Mouse (Mus musculus) spleen, adult 2 months (tissue): ENCODE measurements around the gene Car8. TPM values are rescaled to one million over a fixed set of nuclear protein-coding genes. Genes with fewer than 3 reads are reported as not detected.

Source experiments
- DNase-seq, 2 experiments: peaks; one replicate each; pipeline versions ENCODE4 v3.0.0 to v3.0.0-alpha.2; 2012 to 2021; ENCODE audit warnings: low spot score in 2 of 2, low read depth in 1 of 2
- H3K27ac ChIP-seq: fragments of 200-500 bp; 2 replicates; pipeline ENCODE4 v1.5.1; 2012; ENCODE audit warnings: low read length, inconsistent platforms; ENCODE audit not compliant: insufficient read depth
- H3K27me3 ChIP-seq: fragments of 200-500 bp; 2 replicates; pipeline ENCODE4 v1.6.1; 2012; ENCODE audit warnings: mild to moderate bottlenecking, moderate library complexity, low read length, inconsistent platforms; ENCODE audit not compliant: control insufficient read depth, insufficient read depth
- H3K36me3 ChIP-seq: fragments of 200-500 bp; 2 replicates; pipeline ENCODE4 v1.6.1; 2012; ENCODE audit warnings: mild to moderate bottlenecking, low read length, inconsistent platforms; ENCODE audit not compliant: control insufficient read depth, insufficient read depth
- H3K4me1 ChIP-seq: fragments of 200-500 bp; 2 replicates; pipeline ENCODE4 v1.6.1; 2011; ENCODE audit warnings: inconsistent platforms; ENCODE audit not compliant: control insufficient read depth, insufficient read depth, insufficient read length
- H3K4me3 ChIP-seq: fragments of 200-500 bp; 2 replicates; pipeline ENCODE4 v1.5.1; 2011; ENCODE audit warnings: mild to moderate bottlenecking, inconsistent platforms; ENCODE audit not compliant: insufficient read depth, insufficient read length; ENCODE audit errors: extremely low read depth
- CTCF ChIP-seq: fragments of 200-500 bp; IDR thresholded peaks from 2 replicates; pipeline ENCODE4 v1.5.1; 2011; ENCODE audit warnings: mild to moderate bottlenecking, inconsistent platforms; ENCODE audit not compliant: insufficient read depth, insufficient read length, insufficient replicate concordance; ENCODE audit errors: extremely low read depth
- POLR2A ChIP-seq: fragments of 200-500 bp; IDR thresholded peaks from 2 replicates; pipeline ENCODE4 v1.6.1; 2011; ENCODE audit warnings: low read depth, low read length, inconsistent platforms
- WGBS: fragments of 180-500 bp; shearing (Covaris S2); methylation state at CpG from one replicate; pipeline ENCODE4 v1.1.7; 2018; 5-methylcytosine and 5-hydroxymethylcytosine counted together
- polyA plus RNA-seq: library from polyadenylated mRNA; depleted of rRNA; stranded (reverse); fragments of >200 nt; gene quantifications from 2 replicates; pipeline ENCODE4 v1.2.3, GENCODE M21; 2012; rRNA removed

The Car8 gene
- polyA plus RNA-seq, result 0.01 TPM in 1 of 2 replicates, not detected in the other

GRCm38 (mm10) chr4:8238560-8239305 is at the start of gene Car8:
Gene Car8 (minus strand): TSS chr4:8239041.
- WGBS, result 3% methylated on average over 29 of the region's 49 CpGs
- Histone ChIP-seq H3K27me3 (peaks cover 3% of the 10 kb centered on the region; the same call in 1 of the 2 replicates), H3K4me3 (peak within 1 kb of the TSS; percentile 49; the same call in 1 of the 2 replicates), H3K27ac (no peak within 1 kb of the TSS), H3K4me1 (peaks cover 5% of the 10 kb centered on the region; the same call in 1 of the 2 replicates), H3K36me3 (no peaks in the 10 kb centered on the region)
- no peak for DNase-seq
- TF ChIP-seq POLR2A (no peak), CTCF (no peak)

- no peaks in the 10 kb centered on the region for H3K27me3 ChIP-seq
- no peak overlapping the region for H3K27ac ChIP-seq
- H3K4me1 ChIP-seq, result no peaks in the 10 kb centered on the region
- no peak for TF ChIP-seq CTCF
- no peak for TF ChIP-seq POLR2A
- no peaks in the 10 kb centered on the region for H3K36me3 ChIP-seq
- no peak overlapping the region for H3K4me3 ChIP-seq
- DNase-seq, result no peak
- WGBS, result 9% methylated on average over 1 of the region's 1 CpGs
Observed at GRCm38 (mm10) chr4:8284934-8285333, 46.1 kb upstream of the Car8 start.

DNA sequence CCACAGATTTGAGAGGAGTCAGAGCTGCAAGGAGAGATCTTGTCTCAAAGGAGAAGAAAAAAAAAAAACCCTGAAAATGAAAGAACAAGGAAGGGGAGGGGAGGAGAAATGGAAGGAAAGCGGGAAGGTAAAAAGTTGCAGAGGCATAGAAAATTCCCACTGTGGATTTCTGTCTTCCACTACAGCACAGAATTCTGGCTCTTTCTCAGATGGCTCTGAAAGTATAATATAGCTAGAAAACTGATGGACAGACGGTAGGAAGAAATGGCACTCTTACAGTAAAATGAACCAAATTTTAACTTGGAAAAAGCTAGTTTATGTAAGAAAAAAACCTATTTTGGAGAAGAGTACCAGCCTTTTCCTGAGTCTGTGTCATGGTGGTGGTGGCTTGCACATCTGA is 39.3 kb upstream of the Car8 start:
- no peaks in the 10 kb centered on the region for H3K27me3 ChIP-seq
- DNase-seq, result no peak
- H3K4me3 ChIP-seq, result no peak overlapping the region
- H3K36me3 ChIP-seq, result no peaks in the 10 kb centered on the region
- H3K27ac ChIP-seq, result no peak overlapping the region
- H3K4me1 ChIP-seq, result no peaks in the 10 kb centered on the region
- WGBS, result 91% methylated on average over 2 of the region's 2 CpGs
- TF ChIP-seq POLR2A (no peak), CTCF (no peak)

- DNase-seq, result no peak
- Histone ChIP-seq H3K4me3 (no peak overlapping the region), H3K4me1 (no peaks in the 10 kb centered on the region), H3K36me3 (no peaks in the 10 kb centered on the region), H3K27me3 (no peaks in the 10 kb centered on the region), H3K27ac (no peak overlapping the region)
- WGBS, result 90% methylated on average over 3 of the region's 3 CpGs
- no peak for TF ChIP-seq POLR2A
- TF ChIP-seq CTCF, result no peak
Observed at GRCm38 (mm10) chr4:8249805-8250204, 11.0 kb upstream of the Car8 start.

- Histone ChIP-seq H3K4me1 (no peaks in the 10 kb centered on the region), H3K27ac (no peak overlapping the region), H3K36me3 (no peaks in the 10 kb centered on the region), H3K27me3 (no peaks in the 10 kb centered on the region), H3K4me3 (no peak overlapping the region)
- 72% methylated on average over 1 of the region's 1 CpGs for WGBS
- TF ChIP-seq CTCF (no peak), POLR2A (no peak)
- no peak for DNase-seq
Observed at GRCm38 (mm10) chr4:8245495-8246063, 6.7 kb upstream of the Car8 start.

- Histone ChIP-seq H3K27me3 (no peaks in the 10 kb centered on the region), H3K27ac (no peak overlapping the region), H3K4me3 (no peak overlapping the region), H3K36me3 (no peaks in the 10 kb centered on the region), H3K4me1 (no peaks in the 10 kb centered on the region)
- WGBS, result 96% methylated on average over 3 of the region's 3 CpGs
- no peak for DNase-seq
- TF ChIP-seq CTCF (no peak), POLR2A (no peak)
Observed at GRCm38 (mm10) chr4:8245062-8245461, 6.2 kb upstream of the Car8 start.

GRCm38 (mm10) chr4:8239699-8240098 is 858 bp upstream of the Car8 start:
- DNase-seq, result no peak
- no peak overlapping the region for H3K4me3 ChIP-seq
- H3K36me3 ChIP-seq, result no peaks in the 10 kb centered on the region
- no peak for TF ChIP-seq CTCF
- no peak for TF ChIP-seq POLR2A
- peaks cover 5% of the 10 kb centered on the region; the same call in 1 of the 2 replicates for H3K4me1 ChIP-seq
- peaks cover 3% of the 10 kb centered on the region; the same call in 1 of the 2 replicates for H3K27me3 ChIP-seq
- 90% methylated on average over 11 of the region's 11 CpGs for WGBS
- H3K27ac ChIP-seq, result no peak overlapping the region
